Mouse (Mus musculus) adrenal gland, adult 18-20 months (tissue): ENCODE measurements around the gene Fkrp. TPM values are rescaled to one million over a fixed set of nuclear protein-coding genes. Genes with fewer than 3 reads are reported as not detected.

Source experiments
- DNase-seq, 2 experiments: peaks; one replicate each; pipeline ENCODE4 v3.0.0; 2021 to 2022; ENCODE audit warnings: low spot score in 2 of 2
- total RNA-seq, 2 experiments: library from RNA; stranded (reverse); gene quantifications; 1 replicate in 1 of 2; 2 replicates in 1 of 2; pipeline ENCODE4 v1.2.3; 2021

Fkrp gene
- total RNA-seq, 2 experiments from 2014 or later: 23.7 to 25.2 TPM

- DNase-seq: no peak
These were observed 21.6 kb upstream of the Fkrp start for GRCm38 (mm10) chr7:16837916-16838803.

- no peak for DNase-seq
These were observed 13.9 kb upstream of the Fkrp start for GRCm38 (mm10) chr7:16830449-16830848.

GRCm38 (mm10) chr7:16827274-16827673 lies 10.7 kb upstream of the Fkrp start:
- DNase-seq: no peak

GRCm38 (mm10) chr7:16826571-16826970 lies 10.0 kb upstream of the Fkrp start:
- no peak for DNase-seq

- no peak for DNase-seq
These were observed 9.3 kb upstream of the Fkrp start for GRCm38 (mm10) chr7:16825785-16826184.

GRCm38 (mm10) chr7:16823734-16824133 lies 7.2 kb upstream of the Fkrp start:
- DNase-seq: no peak

GRCm38 (mm10) chr7:16821669-16822101 lies 5.2 kb upstream of the Fkrp start:
- no peak for DNase-seq

GRCm38 (mm10) chr7:16821091-16821490 lies 4.6 kb upstream of the Fkrp start:
- no peak for DNase-seq

- no peak for DNase-seq
These were observed 3.8 kb upstream of the Fkrp start for GRCm38 (mm10) chr7:16820271-16820763.

- no peak for DNase-seq
These were observed 3.3 kb upstream of the Fkrp start for GRCm38 (mm10) chr7:16819794-16820193.

- DNase-seq: no peak
These were observed 1.2 kb upstream of the Fkrp start for GRCm38 (mm10) chr7:16817693-16818092.

GRCm38 (mm10) chr7:16816078-16816474 lies 456 bp downstream of the Fkrp start:
- peak; percentile 75 to 78 for DNase-seq

GRCm38 (mm10) chr7:16815351-16815941 lies 1.1 kb downstream of the Fkrp start, which contains the start of gene Strn4:
Gene Strn4, plus strand, starts transcription at chr7:16815889.
- DNase-seq: no peak

GRCm38 (mm10) chr7:16812505-16812904 lies 4.0 kb downstream of the Fkrp start:
- no peak for DNase-seq

GRCm38 (mm10) chr7:16811649-16812070 lies 4.9 kb downstream of the Fkrp start:
- DNase-seq: no peak

- peak; percentile 40 to 42 for DNase-seq
These were observed 5.4 kb downstream of the Fkrp start for GRCm38 (mm10) chr7:16810920-16811648.

- no peak for DNase-seq
These were observed 6.1 kb downstream of the Fkrp start for GRCm38 (mm10) chr7:16810399-16810919.

- peak; percentile 61 to 63 for DNase-seq
These were observed 6.8 kb downstream of the Fkrp start for GRCm38 (mm10) chr7:16809739-16810138.

- no peak for DNase-seq
These were observed 7.9 kb downstream of the Fkrp start for GRCm38 (mm10) chr7:16808647-16809046.

- no peak for DNase-seq
These were observed 8.6 kb downstream of the Fkrp start for GRCm38 (mm10) chr7:16807936-16808335.

GRCm38 (mm10) chr7:16804409-16805028 lies 12.0 kb downstream of the Fkrp start:
- DNase-seq: no peak
